In the genomic region with DNA sequence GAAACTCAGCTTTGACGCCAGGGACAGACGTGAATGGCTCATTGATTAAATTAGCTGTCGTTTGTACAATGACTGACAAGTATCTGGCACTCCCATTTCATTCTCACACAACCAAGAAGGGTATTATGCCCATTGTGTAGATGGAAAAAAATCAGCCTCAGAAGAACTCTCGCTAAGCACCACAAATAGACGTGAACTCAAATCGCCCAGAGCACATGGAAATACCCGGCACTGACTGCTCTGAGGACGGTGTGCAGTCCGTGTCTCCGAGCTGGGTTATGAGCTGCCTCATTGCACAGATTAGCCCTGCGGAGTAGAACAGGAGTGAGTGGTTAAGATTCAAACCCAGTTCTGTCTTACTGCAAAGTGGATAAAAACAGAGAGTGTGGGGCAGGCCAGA, we compare ENCODE assay signal across 29 mouse cellular contexts. TPM values are rescaled to one million over a fixed set of nuclear protein-coding genes. Genes with fewer than 3 reads are reported as not detected.
A peak's percentile ranks its signal among the peaks of the same experiment; 100 is the strongest.
DNase-seq lines count a peak whose midpoint lies in the region; ATAC-seq and TF ChIP-seq lines count a peak whose summit lies in the region.
"Had no signal": no experiment of that assay in that cellular context is flagged by ENCODE, and none has a peak within 500 bp of the region (broad histone marks: within the 10 kb centered on the region; RNA-seq: fewer than 3 reads in every experiment).

No protein-coding gene starts in this region.

- H3K27me3 ChIP-seq in hindbrain, embryonic 12.5 days = peaks cover 18% of the 10 kb centered on the region
- no peaks in the 10 kb centered on the region for H3K27me3 ChIP-seq in hindbrain, embryonic 16.5 days (replicated peaks; ENCODE audit: control insufficient read depth, insufficient read depth, low read length)
- H3K27me3 ChIP-seq in CH12.LX (replicated peaks) = no peaks in the 10 kb centered on the region
- H3K27me3 ChIP-seq in forebrain, embryonic 16.5 days (replicated peaks; ENCODE audit: control insufficient read depth, insufficient read depth, low read length) = no peaks in the 10 kb centered on the region
- H3K27me3 ChIP-seq: hindbrain, embryonic 15.5 days; intestine, embryonic 15.5 days had no signal

- WGBS in hindbrain, embryonic 12.5 days = 36% methylated on average over 11 of the region's 11 CpGs
- WGBS in hindbrain, embryonic 16.5 days = 25% methylated on average over 11 of the region's 11 CpGs
- WGBS in forebrain, embryonic 16.5 days = 9% methylated on average over 11 of the region's 11 CpGs

- no peaks in the 10 kb centered on the region for H3K9me3 ChIP-seq in hindbrain, embryonic 12.5 days (replicated peaks)
- H3K9me3 ChIP-seq in hindbrain, embryonic 16.5 days (ENCODE audit: control insufficient read depth, low read length) = no peaks in the 10 kb centered on the region
- no peaks in the 10 kb centered on the region for H3K9me3 ChIP-seq in CH12.LX (replicated peaks; ENCODE audit: low read length)
- H3K9me3 ChIP-seq in forebrain, embryonic 16.5 days (ENCODE audit: control insufficient read depth, low read length) = no peaks in the 10 kb centered on the region
- H3K9me3 ChIP-seq: hindbrain, embryonic 15.5 days; intestine, embryonic 15.5 days; liver, embryonic 12.5 days; megakaryocyte, embryonic 14.5 days had no signal

- no peak for TF ChIP-seq RAD21 in CH12.LX (IDR thresholded peaks at IDR 0.05; ENCODE audit: low read depth, low read length)

- peaks cover 4% of the 10 kb centered on the region; the same call in 1 of the 2 replicates for H3K4me1 ChIP-seq in hindbrain, embryonic 12.5 days
- H3K4me1 ChIP-seq in hindbrain, embryonic 16.5 days (ENCODE audit: control insufficient read depth, insufficient read depth, low read depth, low read length) = peaks cover 2% of the 10 kb centered on the region
- peaks cover 0 to 4% of the 10 kb centered on the region in 2 experiments; a peak in 2 of 4 replicates for H3K4me1 ChIP-seq in CH12.LX (ENCODE audit: control insufficient read depth in 1 of 2, insufficient read depth in 2 of 2)
- H3K4me1 ChIP-seq in forebrain, embryonic 16.5 days (replicated peaks; ENCODE audit: control insufficient read depth, insufficient read depth, low read length) = peaks cover 19% of the 10 kb centered on the region
- H3K4me1 ChIP-seq: intestine, embryonic 15.5 days; liver, embryonic 12.5 days; megakaryocyte, embryonic 14.5 days had no signal

- no peaks in the 10 kb centered on the region for H3K79me2 ChIP-seq in CH12.LX (replicated peaks; ENCODE audit: control insufficient read depth, extremely low read depth, insufficient read depth, poor library complexity, severe bottlenecking)

- in situ Hi-C loops in CH12.LX (cut with MboI; ENCODE audit: low pct_ligation_motif_present, low pct_unique_long_range_greater_than_20kb, low sequenced_read_pairs) = no loop called here

- no peak for TF ChIP-seq POLR2A in CH12.LX (IDR thresholded peaks at IDR 0.05; ENCODE audit: low read depth, low read length)

- peak; percentile 44; the same call in 1 of the 2 replicates for ATAC-seq in hindbrain, embryonic 12.5 days (ENCODE audit: low FRiP score)
- no peak for ATAC-seq in hindbrain, embryonic 16.5 days
- peak; percentile 39; the same call in 1 of the 2 replicates for ATAC-seq in forebrain, embryonic 16.5 days
- ATAC-seq: activated CD4-positive, CD25-positive, alpha-beta regulatory T cell, adult 4 months; intestine, embryonic 15.5 days; liver, embryonic 12.5 days; liver, postnatal 0 days; lung, postnatal 0 days had no signal

- TF ChIP-seq CTCF in CH12.LX (conservative IDR thresholded peaks at IDR 0.05 in 1 of 2, IDR thresholded peaks at IDR 0.05 in 1 of 2; ENCODE audit: low read depth in 2 of 2, low read length in 2 of 2) = no peak

- dilution Hi-C loops in CH12.LX (cut with MboI; ENCODE audit: extremely low pct_ligation_motif_present, extremely low pct_unique_long_range_greater_than_20kb, low sequenced_read_pairs) = no loop called here

- no peak overlapping the region for H3K9ac ChIP-seq in hindbrain, embryonic 12.5 days
- H3K9ac ChIP-seq in hindbrain, embryonic 16.5 days (ENCODE audit: low read depth, low read length) = no peak overlapping the region
- no peak overlapping the region for H3K9ac ChIP-seq in CH12.LX (ENCODE audit: insufficient read depth, low read depth)
- no peak overlapping the region for H3K9ac ChIP-seq in forebrain, embryonic 16.5 days (replicated peaks; ENCODE audit: low read depth, low read length)
- H3K9ac ChIP-seq: hindbrain, embryonic 15.5 days; intestine, embryonic 15.5 days; liver, embryonic 12.5 days; liver, postnatal 0 days had no signal

- H3K4me3 ChIP-seq in hindbrain, embryonic 12.5 days = no peak overlapping the region
- H3K4me3 ChIP-seq in hindbrain, embryonic 16.5 days (ENCODE audit: low read length) = no peak overlapping the region
- H3K4me3 ChIP-seq in CH12.LX (replicated peaks in 1 of 3; ENCODE audit: low read depth in 2 of 3, low read length in 2 of 3, poor library complexity in 1 of 3) = no peak overlapping the region
- no peak overlapping the region for H3K4me3 ChIP-seq in forebrain, embryonic 16.5 days (replicated peaks; ENCODE audit: low read length)
- H3K4me3 ChIP-seq: hindbrain, embryonic 15.5 days; intestine, embryonic 15.5 days; layer of hippocampus, adult 2 months; left cerebral cortex, adult 2 months; liver, embryonic 12.5 days; megakaryocyte, embryonic 14.5 days; myocyte had no signal

- no peak overlapping the region for H3K4me2 ChIP-seq in hindbrain, embryonic 12.5 days (replicated peaks)
- H3K4me2 ChIP-seq in hindbrain, embryonic 16.5 days (ENCODE audit: low read length) = no peak overlapping the region
- H3K4me2 ChIP-seq in CH12.LX (ENCODE audit: insufficient read depth, low read depth, poor library complexity, severe bottlenecking) = peak overlapping the region; percentile 55; the same call in 1 of the 2 replicates
- no peak overlapping the region for H3K4me2 ChIP-seq in forebrain, embryonic 16.5 days (ENCODE audit: low read length)
- H3K4me2 ChIP-seq: hindbrain, embryonic 15.5 days; intestine, embryonic 15.5 days; liver, embryonic 12.5 days had no signal

- no peak for DNase-seq in CH12.LX (ENCODE audit: extremely low read depth)
- DNase-seq in brain, adult 2 months (ENCODE audit: low read depth, low spot score) = peak; percentile 40
- no peak for DNase-seq in left cerebral cortex, adult 8-10 months (ENCODE audit: low spot score in 2 of 2)
- DNase-seq: adrenal gland, adult 2 months; B cell, adult 2 months; cerebellum, adult 11 months; cerebellum, adult 9-10 months; cerebellum, postnatal 36 days; gastrocnemius, postnatal 14 days; heart, postnatal 14 days; kidney, adult 2 months; kidney, postnatal 36 days; liver, postnatal 0 days; lung, postnatal 4 days; thymus, adult 2 months; thymus, postnatal 4 days had no signal

- no peak overlapping the region for H3K27ac ChIP-seq in hindbrain, embryonic 12.5 days
- no peak overlapping the region for H3K27ac ChIP-seq in hindbrain, embryonic 16.5 days (ENCODE audit: low read depth, low read length)
- H3K27ac ChIP-seq in CH12.LX (ENCODE audit: insufficient read depth, low read depth) = no peak overlapping the region
- H3K27ac ChIP-seq in forebrain, embryonic 16.5 days (ENCODE audit: low read length) = 0 out of 2 replicates have a peak overlapping the region, but pooled peaks have one; percentile 1
- H3K27ac ChIP-seq: hindbrain, embryonic 15.5 days; intestine, embryonic 15.5 days; layer of hippocampus, adult 2 months; left cerebral cortex, adult 2 months; liver, embryonic 12.5 days had no signal

- H3K36me3 ChIP-seq in hindbrain, embryonic 12.5 days = no peaks in the 10 kb centered on the region
- H3K36me3 ChIP-seq in hindbrain, embryonic 16.5 days (ENCODE audit: control insufficient read depth, insufficient read depth, low read length) = no peaks in the 10 kb centered on the region
- H3K36me3 ChIP-seq in CH12.LX (replicated peaks in 1 of 2; ENCODE audit: control insufficient read depth in 1 of 2, insufficient read depth in 1 of 2, low read length in 1 of 2) = no peaks in the 10 kb centered on the region
- H3K36me3 ChIP-seq in forebrain, embryonic 16.5 days (ENCODE audit: control insufficient read depth, insufficient read depth) = no peaks in the 10 kb centered on the region
- H3K36me3 ChIP-seq: hindbrain, embryonic 15.5 days; intestine, embryonic 15.5 days; liver, embryonic 12.5 days had no signal

- no peak for TF ChIP-seq EP300 in CH12.LX (IDR thresholded peaks at IDR 0.05; ENCODE audit: low read length)

TF ChIP-seq in CH12.LX, 34 proteins besides CTCF, POLR2A, EP300 and RAD21:
- TF ChIP-seq IRF4 (IDR thresholded peaks at IDR 0.05; ENCODE audit: low read depth, low read length) (no peak), JUN (IDR thresholded peaks at IDR 0.05; ENCODE audit: insufficient read depth, low read depth, low read length) (no peak), MYC (IDR thresholded peaks at IDR 0.05; ENCODE audit: low read depth, low read length) (0 out of 2 replicates have a peak, but pooled peaks have one; percentile 26), ZNF384 (IDR thresholded peaks at IDR 0.05; ENCODE audit: low read depth, low read length) (no peak)

RNA-seq across cellular contexts. Expression of a gene that starts 18.4 kb away (rescaled TPM):
- polyA plus RNA-seq in hindbrain, embryonic 12.5 days (2016; fragmentation: Nextera tagmentation; extraction: Ambion mirVana) = 62.9 and 63.0 TPM in 2 replicates
- polyA plus RNA-seq in hindbrain, embryonic 16.5 days (2015; fragmentation: Nextera tagmentation; extraction: Ambion mirVana) = 70.9 and 80.1 TPM in 2 replicates
- total RNA-seq in CH12.LX (2012; rRNA removed) (54.3 and 55.3 TPM in 2 replicates), CH12.LX (2014; rRNA removed) (93.0 and 93.5 TPM in 2 replicates)
- 52.1 and 75.7 TPM in 2 replicates for polyA plus RNA-seq in CH12.LX (2012; ENCODE audit: insufficient read length, low read depth)
- 63.6 and 75.6 TPM in 2 replicates for polyA plus RNA-seq in forebrain, embryonic 16.5 days (2015; fragmentation: Nextera tagmentation; extraction: Ambion mirVana)
- total RNA-seq in left cerebral cortex, adult 8-10 months (2022) = 10 to 100 TPM; 38.0 to 43.3 (median 40.1) TPM

RNA-seq across cellular contexts. Expression of a gene that starts 34.8 kb away (rescaled TPM):
- polyA plus RNA-seq in hindbrain, embryonic 12.5 days (2016; fragmentation: Nextera tagmentation; extraction: Ambion mirVana) = 4.8 and 5.1 TPM in 2 replicates
- 5.6 and 6.2 TPM in 2 replicates for polyA plus RNA-seq in hindbrain, embryonic 16.5 days (2015; fragmentation: Nextera tagmentation; extraction: Ambion mirVana)
- total RNA-seq in CH12.LX (2012; rRNA removed) (0.17 and 0.34 TPM in 2 replicates), CH12.LX (2014; rRNA removed) (0.14 and 0.28 TPM in 2 replicates)
- 0.71 and 0.76 TPM in 2 replicates for polyA plus RNA-seq in CH12.LX (2012; ENCODE audit: insufficient read length, low read depth)
- 9.9 and 10.2 TPM in 2 replicates for polyA plus RNA-seq in forebrain, embryonic 16.5 days (2015; fragmentation: Nextera tagmentation; extraction: Ambion mirVana)
- 10 to 100 TPM; 55.6 to 65.4 (median 56.4) TPM for total RNA-seq in left cerebral cortex, adult 8-10 months (2022)
- total RNA-seq: granulocyte monocyte progenitor cell, adult 5-6 weeks had no signal
- polyA plus RNA-seq: activated CD4-positive, CD25-positive, alpha-beta regulatory T cell, adult 4 months had no signal
